Mouse (Mus musculus): Measurements from ENCODE around the gene Shroom1.

DNA sequence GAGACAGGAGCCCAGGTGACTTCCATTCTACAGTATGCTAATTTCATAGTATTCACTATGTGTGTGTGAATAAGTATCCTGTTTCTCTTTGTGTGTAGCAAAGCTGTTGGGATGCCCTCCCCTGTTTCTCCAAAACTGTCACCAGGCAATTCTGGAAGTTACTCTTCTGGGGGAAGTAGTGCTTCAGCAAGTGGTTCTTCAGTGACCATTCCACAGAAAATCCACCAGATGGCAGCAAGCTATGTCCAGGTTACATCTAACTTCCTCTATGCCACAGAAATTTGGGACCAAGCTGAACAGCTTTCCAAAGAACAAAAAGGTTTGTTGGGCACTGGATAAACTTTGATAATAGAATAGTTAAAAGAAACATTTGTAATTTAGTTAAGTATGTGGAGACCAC is 45.3 kb upstream of the Shroom1 start:
- peak; percentile 60; the same call in 1 of the 2 replicates for TF ChIP-seq CTCF (IDR thresholded peaks at IDR 0.05; ENCODE audit: borderline replicate concordance, extremely low read depth, insufficient read depth, insufficient read length)
- TF ChIP-seq POLR2A (IDR thresholded peaks at IDR 0.05; ENCODE audit: borderline replicate concordance, extremely low read depth, insufficient read depth, insufficient read length, poor library complexity, severe bottlenecking), result no peak
